Mouse (Mus musculus): ENCODE results near the gene Cd274. TPM values are rescaled to one million over a fixed set of nuclear protein-coding genes. Genes with fewer than 3 reads are reported as not detected.

The Cd274 gene
- total and polyA plus RNA-seq, 3 experiments = 6.7 to 15.9 (median 7.4) TPM

DNA sequence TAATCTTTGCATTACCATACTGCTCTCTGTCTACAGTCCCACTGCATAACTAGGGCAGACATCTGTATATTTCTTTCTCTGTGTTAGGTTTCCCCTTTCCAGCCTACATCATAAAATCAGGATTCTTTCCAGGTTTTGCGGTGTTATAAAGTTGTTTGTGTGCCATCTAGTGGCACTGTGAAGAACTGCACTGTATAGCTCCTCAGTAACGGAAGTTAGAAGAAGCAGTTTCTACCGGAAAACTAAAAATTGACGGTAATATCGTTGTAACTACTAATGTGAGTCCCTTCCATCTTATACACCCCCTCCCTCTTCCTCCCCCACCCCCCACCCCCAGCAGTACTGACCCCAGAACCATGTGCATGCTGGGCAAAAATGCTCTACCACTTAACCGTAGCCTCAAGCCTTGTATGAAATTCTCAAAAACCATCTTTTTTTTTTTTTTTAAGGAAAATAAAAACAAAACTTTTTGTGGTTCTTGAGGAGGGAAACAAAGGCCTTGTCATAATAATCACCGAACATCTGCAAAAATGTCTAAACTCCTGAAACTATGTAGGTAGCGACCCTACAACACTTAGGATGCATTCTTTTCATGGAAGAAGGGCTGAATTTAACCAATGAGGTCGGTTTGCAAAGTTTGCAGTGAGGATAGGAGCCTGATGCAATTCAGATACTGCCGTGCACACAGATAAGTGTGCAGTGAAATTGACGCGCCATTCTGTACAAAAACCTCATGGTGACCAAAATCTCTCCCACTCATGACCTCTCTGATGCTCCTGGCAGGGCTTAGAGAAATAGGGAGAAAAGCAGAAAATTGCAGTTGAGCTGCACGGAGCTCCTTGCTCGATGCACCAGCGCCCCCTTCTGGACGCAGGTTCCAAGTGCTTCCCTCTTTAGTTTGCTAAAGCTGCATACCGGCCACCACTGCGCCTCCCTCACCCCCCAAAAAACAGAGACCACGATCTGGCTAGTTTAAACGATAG lies 12.1 kb upstream of the Cd274 start (continued):
- TF ChIP-seq RAD21 (IDR thresholded peaks at IDR 0.05; ENCODE audit: low read depth, low read length) (peak; percentile 93), MXI1 (IDR thresholded peaks at IDR 0.05; ENCODE audit: low read depth, low read length) (0 out of 2 replicates have a peak, but pooled peaks have one; percentile 17), CHD1 (IDR thresholded peaks at IDR 0.05; ENCODE audit: low read depth, low read length) (peak; percentile 66; the same call in 1 of the 2 replicates), NRF1 (IDR thresholded peaks at IDR 0.05; ENCODE audit: low read depth, low read length) (no peak), MYC (IDR thresholded peaks at IDR 0.05; ENCODE audit: low read depth, low read length) (no peak; the same call in 1 of the 2 replicates), USF1 (IDR thresholded peaks at IDR 0.05; ENCODE audit: low read depth, low read length) (no peak)

DNA sequence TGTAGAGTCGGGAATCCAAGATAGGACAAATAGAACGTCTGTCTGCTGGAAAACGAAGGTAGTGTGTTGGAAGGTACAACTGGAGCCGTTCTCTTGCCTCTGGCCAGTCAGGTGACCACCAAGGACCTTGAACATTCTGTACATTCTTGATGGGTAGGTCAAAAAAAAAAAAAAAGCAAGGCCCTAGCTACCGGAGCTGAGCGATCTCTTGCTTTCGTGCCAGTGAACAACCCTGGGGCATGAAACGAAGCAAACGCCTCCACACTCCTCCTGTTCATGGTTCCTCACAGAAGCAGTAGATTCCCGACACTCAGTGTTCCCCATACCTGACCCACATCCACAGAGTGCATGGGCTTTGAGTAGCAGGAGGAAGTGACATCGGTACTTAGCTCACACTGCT lies 11.0 kb upstream of the Cd274 start:
- no peaks in the 10 kb centered on the region for H3K79me2 ChIP-seq (replicated peaks; ENCODE audit: control insufficient read depth, extremely low read depth, insufficient read depth, poor library complexity, severe bottlenecking)
- TF ChIP-seq ZKSCAN1 (IDR thresholded peaks at IDR 0.05; ENCODE audit: borderline replicate concordance, low read depth, low read length) = no peak
- no peak for TF ChIP-seq ZMIZ1 (IDR thresholded peaks at IDR 0.05; ENCODE audit: low read depth, low read length)
- no peak for TF ChIP-seq TCF12 (IDR thresholded peaks at IDR 0.05; ENCODE audit: low read depth, low read length)
- TF ChIP-seq JUND (conservative IDR thresholded peaks at IDR 0.05; ENCODE audit: low read depth, low read length) = no peak
- no peak for TF ChIP-seq MAFK (IDR thresholded peaks at IDR 0.05; ENCODE audit: insufficient replicate concordance, low read length)
- no peak for TF ChIP-seq JUN (IDR thresholded peaks at IDR 0.05; ENCODE audit: insufficient read depth, low read depth, low read length)
- no peak for TF ChIP-seq CHD1 (IDR thresholded peaks at IDR 0.05; ENCODE audit: low read depth, low read length)
- TF ChIP-seq ZNF384 (IDR thresholded peaks at IDR 0.05; ENCODE audit: low read depth, low read length) = no peak
- no peak for TF ChIP-seq E2F4 (IDR thresholded peaks at IDR 0.05; ENCODE audit: insufficient replicate concordance, low read depth, low read length)
- TF ChIP-seq GABPA (IDR thresholded peaks at IDR 0.05; ENCODE audit: insufficient replicate concordance, low read depth, low read length) = no peak
- no peak for TF ChIP-seq NELFE (IDR thresholded peaks at IDR 0.05; ENCODE audit: low read depth, low read length)
- no peak for TF ChIP-seq ELF1 (IDR thresholded peaks at IDR 0.05; ENCODE audit: low read depth, low read length)
- TF ChIP-seq POLR2AphosphoS2 (IDR thresholded peaks at IDR 0.05; ENCODE audit: low read depth, low read length) = no peak
- no peak for TF ChIP-seq MXI1 (IDR thresholded peaks at IDR 0.05; ENCODE audit: low read depth, low read length)
- no peak overlapping the region for H3K4me3 ChIP-seq (replicated peaks in 1 of 3; ENCODE audit: low read depth in 2 of 3, low read length in 2 of 3, poor library complexity in 1 of 3)
- no peak overlapping the region for H3K4me2 ChIP-seq (ENCODE audit: insufficient read depth, low read depth, poor library complexity, severe bottlenecking)
- dilution Hi-C loops (cut with MboI; ENCODE audit: extremely low pct_ligation_motif_present, extremely low pct_unique_long_range_greater_than_20kb, low sequenced_read_pairs) (no loop called here), in situ Hi-C loops (cut with MboI; ENCODE audit: low pct_ligation_motif_present, low pct_unique_long_range_greater_than_20kb, low sequenced_read_pairs) (loop anchor here (5.0 to 25.0 kb wide), 5 partner anchors 211 to 569 kb away; partner anchors contain the start of genes 9930021J03Rik and Ranbp6)
- no peaks in the 10 kb centered on the region for H3K27me3 ChIP-seq (replicated peaks)
- H3K9me3 ChIP-seq (replicated peaks; ENCODE audit: low read length) = no peaks in the 10 kb centered on the region
- H3K9ac ChIP-seq (ENCODE audit: insufficient read depth, low read depth) = no peak overlapping the region
- H3K36me3 ChIP-seq (replicated peaks in 1 of 2; ENCODE audit: control insufficient read depth in 1 of 2, insufficient read depth in 1 of 2, low read length in 1 of 2) = peaks cover 11 to 47% of the 10 kb centered on the region in 2 experiments
- H3K27ac ChIP-seq (ENCODE audit: insufficient read depth, low read depth) = no peak overlapping the region
- H3K4me1 ChIP-seq (ENCODE audit: control insufficient read depth in 1 of 2, insufficient read depth in 2 of 2) = peaks cover 4 to 9% of the 10 kb centered on the region in 2 experiments; a peak in 3 of 4 replicates
- DNase-seq (ENCODE audit: extremely low read depth) = no peak
